Mouse (Mus musculus) cerebellum, postnatal 10 days (tissue): ENCODE results near the gene Acoxl.

Experiments
- DNase-seq, 2 experiments: peaks; one replicate each; pipeline ENCODE4 v3.0.0; 2021; ENCODE audit warnings: mixed read lengths in 2 of 2

Acoxl gene

GRCm38 (mm10) chr2:127960579-127960978 lies 121.9 kb downstream of the Acoxl start:
- peak; percentile 17 to 36 for DNase-seq

GRCm38 (mm10) chr2:127961154-127961553 lies 122.5 kb downstream of the Acoxl start:
- peak; percentile 92 to 94 for DNase-seq

GRCm38 (mm10) chr2:127961802-127962433 lies 123.2 kb downstream of the Acoxl start:
- DNase-seq, result peak; percentile 51 to 61

- no peak for DNase-seq
These were observed 130.3 kb downstream of the Acoxl start for GRCm38 (mm10) chr2:127968944-127969343.

GRCm38 (mm10) chr2:127976276-127976675 lies 137.6 kb downstream of the Acoxl start:
- no peak for DNase-seq

DNA sequence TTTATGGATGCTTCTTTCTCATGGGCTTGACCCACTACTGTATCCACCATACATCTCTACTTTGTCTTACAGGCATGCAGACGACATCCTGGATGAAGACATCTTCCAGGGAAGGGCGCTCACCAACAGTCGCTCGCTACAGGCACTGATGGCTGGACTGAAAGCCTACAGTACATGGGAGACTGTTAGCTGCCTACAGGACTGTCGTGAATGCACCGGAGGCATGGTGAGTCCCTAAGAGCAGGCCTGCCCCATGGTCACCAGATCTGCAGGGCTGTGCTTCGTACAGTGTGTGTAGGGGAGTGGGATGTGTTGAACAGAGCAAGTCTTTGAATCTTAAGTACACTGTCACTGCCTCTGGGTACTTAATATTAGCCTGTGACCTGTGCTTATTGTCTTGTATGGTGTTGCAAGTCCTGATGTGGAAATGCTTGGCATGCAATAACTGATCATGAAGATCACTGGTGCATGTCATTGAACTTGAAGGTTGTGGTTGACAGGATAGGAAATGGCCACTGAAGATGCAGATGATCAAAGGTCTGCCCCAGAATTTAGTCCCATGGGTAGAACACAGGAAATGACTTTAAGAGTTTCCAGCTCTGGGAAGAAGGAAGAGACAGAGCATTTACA lies 140.0 kb downstream of the Acoxl start:
- no peak for DNase-seq

- DNase-seq, result no peak
These were observed 143.9 kb downstream of the Acoxl start for GRCm38 (mm10) chr2:127982610-127983009.

DNA sequence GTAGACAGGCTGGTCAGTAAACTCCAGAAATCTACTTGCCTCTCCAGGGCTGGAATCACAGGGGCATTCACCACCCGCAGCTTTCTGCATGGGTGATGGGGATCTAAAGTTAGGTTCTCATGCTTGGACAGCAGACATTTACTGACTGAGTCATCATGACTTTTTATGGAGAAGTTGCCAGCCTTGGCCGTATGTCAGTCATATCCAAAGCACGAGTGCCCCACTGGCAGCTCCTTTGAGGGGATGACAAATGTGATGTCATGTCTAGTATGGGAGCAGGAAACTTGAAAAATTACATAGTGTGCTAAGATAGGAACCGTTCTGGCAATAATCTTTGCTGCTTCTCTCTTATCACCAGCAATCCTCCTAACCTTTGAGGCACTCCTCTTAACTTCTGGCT lies 144.6 kb downstream of the Acoxl start:
- DNase-seq, result no peak

DNA sequence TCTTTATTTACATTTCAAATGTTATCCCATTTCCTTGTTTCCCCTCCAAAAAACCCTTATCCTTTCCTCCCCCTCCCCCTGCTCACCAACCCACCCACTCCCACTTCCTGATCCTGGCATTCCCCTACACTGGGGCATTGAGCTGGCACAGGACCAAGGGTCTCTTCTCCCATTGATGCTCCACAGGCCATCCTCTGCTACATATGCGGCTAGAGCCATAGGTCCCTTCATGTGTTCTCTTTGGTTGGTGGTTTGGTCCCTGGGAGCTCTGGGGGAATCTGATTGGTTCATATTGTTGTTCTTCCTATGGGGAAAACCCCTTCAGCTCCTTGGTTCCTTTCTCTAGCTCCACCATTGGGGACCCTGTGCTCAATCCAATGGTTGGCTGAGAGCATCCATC lies 145.3 kb downstream of the Acoxl start:
- DNase-seq, result no peak

DNA sequence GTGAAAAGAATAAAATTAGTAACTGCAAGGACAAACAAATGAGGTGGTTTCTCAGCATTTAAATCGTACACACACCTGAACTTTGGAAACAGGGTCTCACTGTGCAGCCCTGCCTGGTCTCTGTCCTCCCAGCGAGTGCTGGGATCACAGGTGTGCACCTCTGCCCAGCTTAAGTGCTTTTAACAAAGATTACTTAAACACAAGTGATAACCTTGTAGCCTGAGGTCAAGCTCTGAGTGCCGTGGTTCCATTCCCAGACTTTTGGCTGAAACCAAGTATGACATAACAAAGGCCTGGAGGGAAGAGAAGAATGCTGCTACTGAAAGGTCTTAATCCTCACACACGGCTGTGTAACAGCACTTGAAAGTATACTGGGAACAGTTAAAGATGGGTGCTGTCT lies 149.0 kb downstream of the Acoxl start:
- no peak for DNase-seq

DNA sequence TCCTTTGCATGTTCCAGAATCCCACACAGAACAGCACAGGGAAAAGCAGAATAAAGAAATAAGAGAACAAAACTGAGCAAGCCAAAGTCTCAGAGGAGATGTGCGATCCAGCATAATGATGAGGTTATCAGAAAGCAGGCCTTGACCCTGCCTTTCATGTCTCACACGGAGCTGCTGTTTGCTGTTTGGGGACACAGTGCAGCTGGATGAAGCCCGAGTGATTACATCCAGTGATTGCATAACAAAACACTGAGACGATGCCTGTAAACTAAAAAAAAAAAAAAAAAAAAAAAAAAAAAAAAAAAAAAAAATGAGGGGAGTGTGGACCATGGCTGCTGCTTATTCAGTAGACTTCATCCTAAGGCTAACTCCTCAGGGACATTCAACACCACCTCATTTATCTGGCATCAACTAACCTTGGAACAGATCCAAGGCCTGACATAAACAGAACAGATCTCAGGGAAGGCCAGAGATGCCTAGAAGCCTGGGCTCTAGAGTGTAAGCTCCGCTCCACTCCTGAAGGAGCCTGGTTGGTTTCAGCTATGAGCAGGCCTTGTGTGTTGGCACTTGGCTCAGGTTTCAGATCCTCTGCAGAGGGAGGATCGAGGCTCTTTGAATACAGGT lies 152.3 kb downstream of the Acoxl start:
- peak; percentile 10 to 18 for DNase-seq

DNA sequence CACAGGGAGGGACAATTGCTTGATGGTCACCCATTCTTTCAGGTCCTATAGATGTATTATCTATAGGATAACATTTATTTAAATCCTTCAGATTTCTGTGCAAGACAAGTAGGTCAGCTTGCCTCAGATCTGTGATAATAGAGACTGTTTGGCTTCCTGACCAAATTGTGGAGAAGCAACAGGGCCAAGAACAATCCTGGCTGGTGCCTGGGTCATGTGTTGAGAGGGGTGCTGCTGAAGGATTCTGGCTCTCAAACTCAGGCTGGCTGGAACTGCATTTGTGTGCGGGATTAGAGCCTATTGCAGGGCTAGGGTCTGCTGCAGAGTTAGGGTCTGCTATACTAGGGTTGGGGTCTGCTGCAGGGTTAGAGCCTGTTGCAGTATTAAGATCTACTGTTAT lies 153.0 kb downstream of the Acoxl start:
- DNase-seq, result peak in 1 of 2 experiments; percentile 3

- no peak for DNase-seq
These were observed 170.2 kb downstream of the Acoxl start for GRCm38 (mm10) chr2:128008662-128009423.

GRCm38 (mm10) chr2:128014613-128015012 lies 175.9 kb downstream of the Acoxl start:
- DNase-seq, result no peak

DNA sequence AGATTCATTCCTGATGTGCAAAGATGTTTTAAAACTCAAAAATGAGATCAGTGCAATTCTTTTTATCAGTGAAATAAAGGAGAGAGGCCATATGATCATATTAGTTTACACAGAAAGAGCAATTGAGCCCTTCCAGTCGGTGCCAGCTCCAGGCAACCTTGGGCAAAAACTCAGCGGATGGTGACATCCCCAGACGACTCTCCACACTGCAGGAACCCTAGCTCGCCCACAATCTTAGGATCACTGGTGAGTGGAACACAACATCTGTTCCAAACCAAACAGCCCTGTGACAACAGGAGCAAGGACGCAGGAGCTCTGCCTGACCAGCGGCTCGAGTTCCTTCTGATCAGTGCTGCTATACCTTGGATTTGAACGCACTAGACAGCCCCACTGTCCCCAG lies 176.9 kb downstream of the Acoxl start:
- DNase-seq, result no peak

DNA sequence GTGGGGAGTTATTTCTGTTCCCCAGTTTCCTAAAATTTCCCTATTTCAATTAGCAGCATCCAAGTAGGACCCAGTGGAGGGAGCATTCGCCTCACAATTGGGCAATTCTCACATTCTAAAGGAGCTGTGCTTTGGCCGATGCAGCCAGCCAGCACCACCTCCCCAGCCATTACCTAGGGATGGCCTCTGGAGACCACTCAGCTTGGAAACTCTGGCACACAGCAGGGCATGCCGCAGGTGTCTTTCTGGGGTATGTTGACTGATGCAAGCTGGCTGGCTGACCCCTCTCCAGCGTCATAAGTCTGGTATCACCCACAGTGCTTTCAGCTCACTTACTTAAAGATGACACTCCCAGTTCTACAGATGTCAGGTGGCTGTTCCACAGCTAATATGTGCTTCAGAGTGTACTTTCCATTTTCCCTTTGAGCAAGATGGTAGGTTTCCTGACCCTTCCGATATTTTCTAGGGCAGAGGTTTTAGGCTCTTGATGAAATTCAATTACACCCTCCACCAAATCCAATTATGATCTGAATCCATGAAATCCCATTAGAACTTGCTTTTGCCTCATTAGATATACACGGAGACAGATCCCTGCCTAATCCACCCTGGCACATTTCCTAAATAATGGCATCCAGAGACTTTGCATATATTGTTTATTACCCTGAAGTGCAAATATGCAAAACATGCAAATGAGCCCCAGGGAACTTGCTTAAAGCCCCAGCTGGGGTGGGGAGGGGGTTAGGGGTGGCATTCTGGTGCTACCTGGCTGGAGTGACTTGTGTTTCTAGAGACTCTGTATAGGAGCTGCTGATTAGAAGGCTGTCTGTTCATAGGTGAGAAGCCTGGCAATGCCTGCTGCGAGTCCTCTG lies 181.6 kb downstream of the Acoxl start:
- peak; percentile 16 for DNase-seq

DNA sequence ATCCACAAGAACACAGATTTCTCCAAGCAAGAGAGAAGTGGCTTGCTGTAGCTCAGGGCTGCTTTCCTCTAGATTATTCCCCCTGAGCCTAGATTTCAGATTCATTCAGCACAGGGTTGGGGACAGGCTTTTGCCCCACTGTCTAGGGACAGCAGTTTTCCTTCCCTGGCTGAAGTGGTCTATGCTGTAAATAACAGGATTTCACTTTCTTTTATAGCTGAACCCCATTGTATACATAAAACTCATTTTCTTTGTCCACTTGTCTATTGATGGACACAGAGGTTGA lies 182.2 kb downstream of the Acoxl start:
- DNase-seq, result no peak

DNA sequence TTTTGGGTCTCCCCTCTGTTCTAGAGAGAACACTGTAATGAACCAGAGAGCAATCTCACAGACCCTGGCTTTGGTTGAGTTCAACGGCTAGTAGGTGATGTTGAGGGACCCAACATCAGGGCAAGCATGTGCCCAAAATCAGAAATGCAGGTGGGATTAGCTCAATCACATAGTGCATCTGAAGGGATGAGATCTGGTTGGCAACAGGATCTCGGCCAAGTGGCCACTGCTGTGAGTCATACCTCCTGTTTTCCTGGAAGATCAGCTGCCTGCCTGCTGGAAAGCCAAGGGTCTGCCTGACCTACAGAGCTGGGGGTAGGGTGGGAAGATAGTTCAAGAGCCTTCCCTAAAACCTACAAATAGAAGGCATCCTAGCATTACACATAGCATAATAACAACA lies 185.2 kb downstream of the Acoxl start:
- DNase-seq, result no peak

GRCm38 (mm10) chr2:128027696-128028095 lies 189.0 kb downstream of the Acoxl start:
- no peak for DNase-seq

DNA sequence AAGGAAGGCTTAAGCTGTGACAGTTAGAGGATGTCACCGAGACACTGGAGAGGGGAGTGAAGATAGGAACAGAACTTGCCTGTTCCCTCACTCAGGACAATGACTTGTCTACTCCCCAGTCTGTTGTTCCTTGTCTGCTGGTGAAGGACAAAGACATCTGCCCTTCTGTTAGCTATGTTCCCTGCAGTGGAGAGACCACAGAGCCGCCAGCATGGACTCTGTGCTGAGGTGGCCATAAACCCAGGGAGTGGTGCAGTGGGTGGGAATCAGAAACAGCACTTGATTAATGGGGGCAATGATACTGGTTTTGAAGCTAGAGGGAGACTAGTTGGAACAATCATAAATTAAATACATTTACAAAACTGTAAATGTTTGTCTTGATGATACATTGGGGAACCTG lies 191.3 kb downstream of the Acoxl start:
- no peak for DNase-seq

GRCm38 (mm10) chr2:128032111-128032510 lies 193.4 kb downstream of the Acoxl start:
- no peak for DNase-seq

DNA sequence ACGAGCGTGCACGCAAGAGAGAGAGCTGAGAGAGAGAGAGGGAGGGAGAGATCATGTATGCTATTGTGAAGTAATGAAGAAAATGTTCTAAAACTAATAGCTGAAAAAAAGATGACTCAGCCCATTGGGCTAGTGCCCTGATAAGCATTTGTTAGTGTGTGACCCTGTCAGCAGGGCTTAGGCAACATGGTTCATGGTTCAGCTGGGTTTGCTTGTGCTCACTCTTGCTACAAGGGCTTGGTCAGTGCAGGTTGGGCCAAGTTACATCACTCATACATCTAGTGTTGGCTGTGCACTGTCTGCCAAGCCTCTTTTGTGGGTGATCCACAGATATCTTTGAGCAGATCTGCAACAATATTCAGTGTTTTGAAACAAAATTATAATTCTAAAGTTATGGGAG lies 194.8 kb downstream of the Acoxl start:
- no peak for DNase-seq
